Mouse (Mus musculus) megakaryocyte-erythroid progenitor cell, adult 5-6 weeks (primary cell): ENCODE results near the gene Rfpl4b. TPM values are rescaled to one million over a fixed set of nuclear protein-coding genes. Genes with fewer than 3 reads are reported as not detected.
"Not testable (repeated sequence)": the region's sequence is repeated elsewhere in the genome, so short reads cannot be mapped to it uniquely, and the experiment has no call there.

ENCODE experiments used
- ATAC-seq: replicated peaks from 2 replicates; pipeline ENCODE4 v1.8.0; 2016; ENCODE audit warnings: mild to moderate bottlenecking, inconsistent platforms; ENCODE audit not compliant: severe bottlenecking, poor library complexity, low FRiP score, low TSS enrichment
- total RNA-seq, 2 experiments: library from RNA; stranded (forward) in 1 of 2; stranded (reverse) in 1 of 2; fragments of 200-1000, 215-1000 nt in 1 of 2; fragments of >200 nt in 1 of 2; fragmentation: Nextera tagmentation in 1 of 2; gene quantifications; 2 replicates each; pipeline ENCODE4 v1.2.3; 2014 to 2017

Gene Rfpl4b
- not detected in 2 replicates for total RNA-seq (2014; fragmentation: Nextera tagmentation)
- not detected in 2 replicates for total RNA-seq (2017)

GRCm38 (mm10) chr10:38821679-38822078 is at the start of gene Rfpl4b:
Gene Rfpl4b, minus strand, starts transcription at chr10:38821779.
- no peak for ATAC-seq

- no peak for ATAC-seq
Observed at GRCm38 (mm10) chr10:38855186-38855585, 33.6 kb upstream of the Rfpl4b start.

DNA sequence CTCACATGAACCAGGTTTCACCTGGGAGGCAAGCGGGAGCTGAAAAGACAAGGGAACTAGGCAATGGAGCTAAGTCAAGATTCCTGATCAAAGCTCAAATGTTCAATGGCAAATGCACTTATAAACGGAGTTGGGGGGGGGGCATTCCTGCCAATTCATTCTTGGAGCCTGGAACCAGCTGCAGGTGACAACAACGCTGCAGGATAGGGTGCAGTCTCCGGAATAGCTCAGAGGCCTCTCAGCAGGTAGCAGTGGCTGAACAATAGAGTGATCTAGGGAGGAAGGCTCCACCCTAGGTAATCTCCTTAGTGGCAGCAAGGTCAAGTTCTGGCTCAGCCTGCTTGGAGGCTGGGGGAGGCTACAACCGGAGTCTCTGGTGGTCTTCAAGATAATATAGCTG is 28.4 kb upstream of the Rfpl4b start:
- not testable (repeated sequence) for ATAC-seq

GRCm38 (mm10) chr10:38848884-38849499 is 27.4 kb upstream of the Rfpl4b start:
- ATAC-seq = peak; percentile 65; the same call in 1 of the 2 replicates

DNA sequence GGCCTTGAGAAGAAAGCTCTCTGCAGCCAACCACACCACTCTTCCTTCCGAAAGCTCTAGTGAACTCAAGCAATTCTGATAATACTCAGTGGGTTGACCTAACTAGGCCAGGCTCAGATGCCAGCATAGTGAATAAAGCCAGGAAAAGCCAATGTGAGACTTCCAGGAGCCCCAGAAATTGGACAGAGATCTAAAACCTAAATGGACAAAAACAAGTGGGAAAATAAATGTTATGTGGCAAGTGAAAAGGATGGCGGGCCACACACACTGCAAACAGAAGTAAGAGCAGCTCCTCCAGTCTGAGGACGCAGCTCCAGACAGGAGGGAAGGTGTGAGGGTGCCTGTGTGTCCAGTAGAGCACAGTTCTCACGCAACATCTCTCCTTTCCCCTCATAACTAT is 26.7 kb upstream of the Rfpl4b start:
- no peak for ATAC-seq

DNA sequence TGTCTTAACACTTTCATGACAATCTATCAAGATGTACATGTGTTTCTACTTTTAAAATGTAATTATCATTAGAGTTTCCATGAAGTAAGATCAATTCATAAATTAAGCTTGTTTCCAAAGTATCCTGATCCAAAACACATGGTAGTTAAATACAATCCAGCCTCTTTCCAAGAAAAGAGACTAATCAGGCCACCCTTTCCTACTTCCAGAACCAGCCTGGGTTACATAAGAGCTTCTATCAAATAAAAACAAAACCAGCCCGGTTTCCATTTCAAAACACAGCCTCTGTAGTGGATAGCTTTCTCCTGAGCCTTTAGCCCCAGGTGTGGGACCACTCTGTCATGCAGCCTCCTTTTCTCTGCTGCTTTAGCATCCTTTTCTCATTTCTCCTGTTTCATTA is 2.2 kb upstream of the Rfpl4b start:
- no peak for ATAC-seq

GRCm38 (mm10) chr10:38806056-38806455 is 15.5 kb downstream of the Rfpl4b start:
- ATAC-seq = no peak

GRCm38 (mm10) chr10:38804047-38804446 is 17.5 kb downstream of the Rfpl4b start:
- ATAC-seq = no peak

GRCm38 (mm10) chr10:38803304-38803703 is 18.3 kb downstream of the Rfpl4b start:
- ATAC-seq = no peak

GRCm38 (mm10) chr10:38788612-38789011 is 33.0 kb downstream of the Rfpl4b start:
- ATAC-seq = no peak

Other genes starting within 250 kb of the Rfpl4b start
- gene Lama4, start 143.7 kb upstream of the Rfpl4b start, total RNA-seq (2014; fragmentation: Nextera tagmentation) = not detected in 2 replicates
- gene Lama4, start 143.7 kb upstream of the Rfpl4b start, total RNA-seq (2017) = not detected in 2 replicates